Mouse (Mus musculus) small intestine, adult 2 months (tissue): ENCODE measurements around the gene Dtx3.

Experiments used
- CTCF ChIP-seq: fragments of 200-500 bp; IDR thresholded peaks from 2 replicates; pipeline ENCODE4 v1.5.1; 2012; ENCODE audit warnings: low read depth, mild to moderate bottlenecking, control low read depth, inconsistent platforms, low read length, moderate library complexity, mixed read lengths; ENCODE audit not compliant: insufficient replicate concordance, insufficient read length; ENCODE audit errors: extremely low read depth
- POLR2A ChIP-seq: fragments of 200-500 bp; IDR thresholded peaks from 2 replicates; pipeline ENCODE4 v1.6.1; 2012; ENCODE audit warnings: low read depth, mild to moderate bottlenecking, control low read depth, inconsistent platforms, low read length, moderate library complexity

DNA sequence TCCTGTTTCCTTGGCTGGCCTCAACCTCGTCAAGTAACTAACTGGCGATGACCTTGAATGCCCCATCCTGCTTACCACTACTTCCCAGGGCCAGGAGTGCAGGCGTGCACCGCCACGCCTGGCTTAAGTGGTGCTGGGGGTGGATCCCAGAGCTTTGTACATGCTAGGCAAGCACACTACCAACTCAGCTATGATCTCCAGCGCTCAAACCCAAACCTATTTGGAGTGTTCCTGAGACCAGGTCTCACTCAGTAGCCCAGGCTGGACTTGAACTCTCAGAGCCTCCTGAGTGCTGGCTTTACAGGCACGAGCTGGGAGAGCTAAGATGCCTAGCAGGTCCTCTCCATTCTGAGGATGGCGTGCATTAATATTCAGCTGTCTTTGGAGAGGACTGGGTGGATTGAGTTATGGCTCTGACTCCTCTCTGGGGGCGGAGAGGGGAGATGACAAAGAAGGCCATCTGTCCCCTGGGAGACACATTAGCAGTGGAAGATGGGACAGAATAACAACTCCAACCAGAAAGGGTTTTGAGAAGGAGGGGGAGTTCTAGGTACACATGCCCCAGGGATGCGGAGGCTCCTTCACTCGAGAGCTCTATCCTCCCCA, 2.1 kb upstream of the Dtx3 start:
- TF ChIP-seq CTCF (no peak), POLR2A (no peak)
